In the genomic region with DNA sequence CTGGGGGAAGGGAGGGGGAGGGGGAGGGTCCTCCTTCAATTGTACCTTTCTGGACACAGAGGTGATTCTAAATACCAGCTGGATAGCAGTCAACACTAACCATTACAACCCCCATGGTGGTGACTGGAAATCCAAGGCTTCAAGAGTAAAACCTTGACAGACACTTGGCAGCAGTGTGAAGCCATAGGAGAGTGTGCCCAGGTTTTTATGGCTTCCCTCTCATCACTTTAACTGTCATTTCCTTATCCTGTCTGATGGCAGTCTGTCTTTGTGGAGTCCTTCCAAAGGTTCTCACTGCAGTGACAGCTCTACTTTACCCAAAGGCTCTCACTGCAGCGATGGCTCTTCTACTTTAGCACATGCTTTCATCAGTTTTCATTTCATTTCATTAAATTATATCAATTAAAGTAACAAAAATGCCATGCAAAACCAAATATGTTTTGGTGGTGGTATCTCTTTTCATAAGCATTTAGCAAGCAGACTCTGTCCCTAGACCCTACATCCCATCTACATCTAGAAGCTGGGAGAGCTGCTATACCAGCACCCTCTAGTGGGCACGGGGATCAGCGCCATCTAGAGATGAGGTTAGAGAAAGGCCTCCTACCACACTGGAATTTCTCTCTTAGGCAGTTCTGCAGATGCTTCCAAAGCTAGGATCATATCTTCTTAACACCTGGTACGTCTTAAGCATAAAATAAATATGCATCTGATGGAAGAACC, we compare ENCODE assay signal across 8 mouse cellular contexts. TPM values are rescaled to one million over a fixed set of nuclear protein-coding genes. Genes with fewer than 3 reads are reported as not detected.
A peak's percentile ranks its signal among the peaks of the same experiment; 100 is the strongest.
DNase-seq lines count a peak whose midpoint lies in the region; ATAC-seq and TF ChIP-seq lines count a peak whose summit lies in the region.
"Had no signal": no experiment of that assay in that cellular context is flagged by ENCODE, and none has a peak within 500 bp of the region (broad histone marks: within the 10 kb centered on the region; RNA-seq: fewer than 3 reads in every experiment).

No protein-coding gene starts in this region.

- no peaks in the 10 kb centered on the region for H3K27me3 ChIP-seq in testis, adult 2 months (ENCODE audit: control insufficient read depth, insufficient read depth, low read length)
- no peaks in the 10 kb centered on the region for H3K27me3 ChIP-seq in liver, embryonic 14.5 days (ENCODE audit: control insufficient read depth, insufficient read depth, low read length)
- H3K27me3 ChIP-seq: neural tube, embryonic 13.5 days had no signal

- H3K9me3 ChIP-seq in liver, embryonic 14.5 days (ENCODE audit: control insufficient read depth, low read length), result no peaks in the 10 kb centered on the region
- H3K9me3 ChIP-seq: neural tube, embryonic 13.5 days had no signal

- no peak overlapping the region for H3K27ac ChIP-seq in testis, adult 2 months (ENCODE audit: control insufficient read depth, insufficient read depth, low read depth, low read length)
- no peak overlapping the region for H3K27ac ChIP-seq in liver, embryonic 14.5 days
- H3K27ac ChIP-seq: neural tube, embryonic 13.5 days had no signal

- no peak overlapping the region for H3K4me2 ChIP-seq in liver, embryonic 14.5 days (ENCODE audit: low read depth)
- H3K4me2 ChIP-seq: neural tube, embryonic 13.5 days had no signal

- no peak overlapping the region for H3K9ac ChIP-seq in liver, embryonic 14.5 days (replicated peaks)
- H3K9ac ChIP-seq: neural tube, embryonic 13.5 days had no signal

- H3K4me1 ChIP-seq in testis, adult 2 months (ENCODE audit: control insufficient read depth, insufficient read depth, low read length), result no peaks in the 10 kb centered on the region
- 0 out of 4 replicates have a peak, but pooled peaks cover 0 to 2% of the 10 kb centered on the region in 2 experiments for H3K4me1 ChIP-seq in liver, embryonic 14.5 days (replicated peaks; ENCODE audit: control insufficient read depth in 2 of 2, insufficient read depth in 2 of 2, low read length in 1 of 2)

- no peak overlapping the region for H3K4me3 ChIP-seq in testis, adult 2 months (ENCODE audit: control insufficient read depth, low read depth, low read length)
- no peak overlapping the region for H3K4me3 ChIP-seq in liver, embryonic 14.5 days (ENCODE audit: insufficient read depth in 1 of 2, low read depth in 2 of 2, low read length in 2 of 2)
- H3K4me3 ChIP-seq: neural tube, embryonic 13.5 days had no signal

- WGBS in liver, embryonic 14.5 days (ENCODE audit: insufficient replicate concordance), result 22% methylated on average over 4 of the region's 4 CpGs

- H3K36me3 ChIP-seq in testis, adult 2 months (ENCODE audit: control insufficient read depth, insufficient read depth, low read length), result no peaks in the 10 kb centered on the region
- no peaks in the 10 kb centered on the region for H3K36me3 ChIP-seq in liver, embryonic 14.5 days (replicated peaks; ENCODE audit: control insufficient read depth, insufficient read depth, low read depth)

- no peak for TF ChIP-seq EP300 in liver, embryonic 14.5 days (IDR thresholded peaks at IDR 0.05; ENCODE audit: low read depth)

- ATAC-seq in activated CD4-positive, CD25-positive, alpha-beta regulatory T cell, adult 4 months, result peak; percentile 56
- no peak for ATAC-seq in liver, embryonic 14.5 days (ENCODE audit: insufficient read depth)

- TF ChIP-seq CTCF in testis, adult 2 months (IDR thresholded peaks at IDR 0.05; ENCODE audit: control insufficient read depth, insufficient read depth, insufficient replicate concordance, low read depth, low read length), result peak; percentile 34; the same call in 1 of the 2 replicates
- TF ChIP-seq CTCF in liver, embryonic 14.5 days (IDR thresholded peaks at IDR 0.05; ENCODE audit: low read depth), result peak; percentile 62

- no peak for DNase-seq in testis, postnatal 14 days (ENCODE audit: low spot score)
- DNase-seq in embryo, embryonic 11 days, result peak; percentile 61
- peak; percentile 78 for DNase-seq in induced T-regulatory cell, adult 2 months (ENCODE audit: low read depth)
- peak in 2 of 3 experiments; percentile 7 to 10 for DNase-seq in liver, embryonic 14.5 days (ENCODE audit: low read depth in 3 of 3, low spot score in 3 of 3)
- DNase-seq in skeletal muscle tissue, adult 2 months (ENCODE audit: low read depth, low spot score), result peak; percentile 29

- TF ChIP-seq POLR2A in testis, adult 2 months (IDR thresholded peaks at IDR 0.05; ENCODE audit: control insufficient read depth, low read depth, low read length), result no peak

RNA-seq across cellular contexts. Expression of gene Ano10, which starts 50.0 kb away (rescaled TPM):
- polyA plus RNA-seq in testis, adult 2 months (2012; rRNA removed), result 53.8 and 61.8 TPM in 2 replicates
- polyA plus RNA-seq in activated CD4-positive, CD25-positive, alpha-beta regulatory T cell, adult 4 months (2017; shearing (Covaris generic)), result 10 to 100 TPM; 21.7 to 26.2 TPM
- 6.4 and 6.9 TPM in 2 replicates for polyA plus RNA-seq in liver, embryonic 14.5 days (2012; rRNA removed)
- polyA plus RNA-seq in liver, embryonic 14.5 days (2014; fragmentation: Nextera tagmentation; extraction: Ambion mirVana), result 11.2 and 11.4 TPM in 2 replicates
